Mouse (Mus musculus) liver, embryonic 11.5 days (tissue): ENCODE measurements around the gene Eppin. TPM values are rescaled to one million over a fixed set of nuclear protein-coding genes. Genes with fewer than 3 reads are reported as not detected.

Experiments used
- ATAC-seq: fragments of 200-750 bp; cut with Nextera tagmentation; replicated peaks from 2 replicates; pipeline ENCODE4 v1.8.0; 2017; ENCODE audit warnings: moderate number of reproducible peaks, mild to moderate bottlenecking, moderate TSS enrichment, moderate library complexity; ENCODE audit not compliant: low FRiP score
- DNase-seq: peaks from one replicate; pipeline ENCODE4 v3.0.0-alpha.2; 2017; ENCODE audit warnings: low spot score
- H3K27ac ChIP-seq: fragments of 300-500 bp; sonication (generic); 2 replicates; pipeline ENCODE4 v1.5.1; 2014; ENCODE audit warnings: mild to moderate bottlenecking, low read depth, low read length, control low read depth
- H3K27me3 ChIP-seq: fragments of 300-500 bp; sonication (generic); replicated peaks from 2 replicates; pipeline ENCODE4 v1.6.1; 2014; ENCODE audit warnings: low read length, mixed read lengths; ENCODE audit not compliant: control insufficient read depth, insufficient read depth
- H3K36me3 ChIP-seq: fragments of 300-500 bp; sonication (generic); 2 replicates; pipeline ENCODE4 v1.6.1; 2014; ENCODE audit warnings: mild to moderate bottlenecking, low read length, moderate library complexity, mixed read lengths; ENCODE audit not compliant: control insufficient read depth, insufficient read depth
- H3K4me1 ChIP-seq: fragments of 300-500 bp; sonication (generic); replicated peaks from 2 replicates; pipeline ENCODE4 v1.6.1; 2014; ENCODE audit warnings: low read length, mixed read lengths; ENCODE audit not compliant: control insufficient read depth, insufficient read depth
- H3K4me2 ChIP-seq: fragments of 300-500 bp; sonication (generic); 2 replicates; pipeline ENCODE4 v1.6.1; 2014; ENCODE audit warnings: mild to moderate bottlenecking, control low read depth, moderate library complexity
- H3K4me3 ChIP-seq: fragments of 300-500 bp; sonication (generic); 2 replicates; pipeline ENCODE4 v1.5.1; 2014; ENCODE audit warnings: low read depth, low read length, control low read depth
- H3K9ac ChIP-seq: fragments of 300-500 bp; sonication (generic); 2 replicates; pipeline ENCODE4 v1.6.1; 2014; ENCODE audit warnings: low read depth, low read length, control low read depth
- H3K9me3 ChIP-seq: fragments of 300-500 bp; sonication (generic); 2 replicates; pipeline ENCODE4 v1.6.1; 2016; ENCODE audit warnings: low read length, inconsistent platforms, mixed read lengths; ENCODE audit not compliant: control insufficient read depth
- WGBS: fragments of 180-500 bp; shearing (Covaris S2); extraction: QIAGEN DNeasy Blood & Tissue Kit; methylation state at CpG from one replicate; pipeline ENCODE4 v1.1.7; 2014; 5-methylcytosine and 5-hydroxymethylcytosine counted together
- polyA plus RNA-seq: library from polyadenylated mRNA; unstranded; fragments of >200 nt; fragmentation: Nextera tagmentation; extraction: Ambion mirVana; gene quantifications from 2 replicates; pipeline ENCODE4 v1.2.1, GENCODE M21; 2014

Eppin gene
- polyA plus RNA-seq, 1 experiment from 2014 or later, result not detected

DNA sequence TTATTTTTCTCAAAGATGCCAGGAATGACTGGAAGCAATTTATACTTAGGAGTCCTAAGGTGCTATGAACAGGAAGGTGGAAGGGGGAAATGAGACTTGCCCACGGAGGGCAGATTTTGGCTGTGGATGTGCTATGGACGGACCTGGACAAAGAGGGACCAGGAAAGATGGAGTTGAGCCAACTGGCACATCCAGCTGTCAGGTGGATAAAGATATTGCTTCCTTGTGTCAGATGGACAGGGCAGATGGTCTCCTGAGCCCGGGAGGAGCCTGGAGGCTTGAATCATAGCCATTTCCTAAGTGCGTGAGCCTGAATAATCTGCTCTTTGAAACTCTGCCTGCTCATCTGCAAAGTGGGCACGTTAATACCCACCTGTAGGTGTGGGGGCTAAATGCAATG lies 29.0 kb downstream of the Eppin start:
- DNase-seq (no peak), ATAC-seq (no peak)
- H3K4me1 ChIP-seq, result no peaks in the 10 kb centered on the region
- no peak overlapping the region for H3K4me2 ChIP-seq
- H3K4me3 ChIP-seq, result no peak overlapping the region
- H3K9me3 ChIP-seq, result no peaks in the 10 kb centered on the region
- H3K36me3 ChIP-seq, result no peaks in the 10 kb centered on the region
- WGBS, result 68% methylated on average over 5 of the region's 5 CpGs
- no peak overlapping the region for H3K27ac ChIP-seq
- no peak overlapping the region for H3K9ac ChIP-seq
- peaks cover 27% of the 10 kb centered on the region for H3K27me3 ChIP-seq

DNA sequence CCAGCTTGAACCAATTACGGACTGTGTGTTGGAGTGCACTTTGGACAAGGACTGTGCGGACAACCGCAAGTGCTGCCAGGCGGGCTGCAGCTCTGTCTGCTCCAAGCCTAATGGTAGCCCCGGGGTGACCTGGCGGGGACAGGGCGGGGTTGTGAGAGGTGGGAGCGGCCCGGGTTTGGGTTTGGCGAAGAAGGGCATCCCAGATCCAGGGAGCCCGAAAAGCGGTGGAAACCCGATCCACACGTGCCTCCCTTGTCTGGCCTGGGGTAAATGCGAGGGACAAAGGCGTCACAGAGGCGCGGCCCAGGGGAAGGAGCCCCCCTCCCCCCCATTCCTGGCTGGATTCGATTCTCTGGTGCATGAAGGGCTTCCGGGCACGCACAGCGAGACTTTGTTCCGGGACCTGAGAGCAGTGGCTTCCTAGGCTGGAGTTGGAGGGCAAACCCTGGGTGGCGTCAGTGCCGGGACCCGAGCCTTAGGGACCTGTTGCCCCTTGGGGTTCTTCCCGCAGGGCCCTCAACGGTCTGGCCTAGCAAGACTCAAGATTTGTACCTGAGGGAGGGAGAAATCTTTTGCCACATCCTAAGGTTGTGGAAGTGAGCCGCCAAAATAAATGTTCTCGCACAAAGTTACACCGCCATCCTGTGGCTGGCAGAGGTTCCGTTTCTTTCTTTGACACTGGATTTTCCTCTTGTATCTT lies 29.9 kb downstream of the Eppin start:
- H3K9ac ChIP-seq, result peak overlapping the region; percentile 53
- H3K4me1 ChIP-seq, result peaks cover 4% of the 10 kb centered on the region
- peaks cover 27% of the 10 kb centered on the region for H3K27me3 ChIP-seq
- H3K27ac ChIP-seq, result no peak overlapping the region
- H3K4me2 ChIP-seq, result peak overlapping the region; percentile 71
- 2% methylated on average over 31 of the region's 32 CpGs for WGBS
- H3K36me3 ChIP-seq, result no peaks in the 10 kb centered on the region
- no peak for ATAC-seq
- peak overlapping the region; percentile 41 for H3K4me3 ChIP-seq
- H3K9me3 ChIP-seq, result no peaks in the 10 kb centered on the region
- DNase-seq, result peak; percentile 63

DNA sequence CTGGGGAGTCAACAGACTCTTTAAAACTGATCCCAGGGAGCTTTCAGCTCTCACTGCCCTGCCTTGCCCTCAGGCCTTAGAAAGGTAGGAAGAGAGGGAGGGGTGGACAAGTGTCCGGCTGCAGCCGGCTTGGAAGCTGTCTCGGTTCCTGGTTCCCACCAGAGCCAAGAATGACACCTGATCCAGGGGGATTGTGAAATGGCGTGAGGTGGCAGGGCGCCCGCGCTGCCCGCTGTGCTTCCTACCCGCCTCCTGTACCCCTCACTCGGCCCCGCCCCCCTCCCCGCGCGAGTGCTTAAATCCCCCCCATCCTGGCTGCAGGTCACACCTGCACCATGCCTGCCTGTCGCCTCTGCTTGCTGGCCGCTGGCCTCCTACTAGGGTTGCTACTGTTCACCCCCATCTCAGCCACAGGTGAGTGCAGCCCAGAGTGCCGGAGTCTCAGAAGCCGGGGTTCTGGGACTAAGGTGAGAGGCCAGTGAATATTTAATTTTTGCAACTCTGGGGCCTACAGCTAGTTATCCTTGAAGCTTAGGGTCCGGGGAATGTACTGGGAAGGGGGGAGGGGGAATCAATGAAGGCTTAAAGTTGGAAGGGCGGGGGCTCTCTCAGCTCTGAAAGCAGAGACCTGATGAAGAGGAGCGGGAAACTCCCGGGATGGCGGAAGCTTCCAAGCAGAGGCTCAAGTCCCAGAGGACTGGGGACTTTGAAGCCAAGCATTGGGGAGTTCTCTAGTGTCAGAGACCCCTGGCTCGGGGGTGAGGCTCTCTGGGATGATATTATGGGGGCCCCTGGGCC lies 30.8 kb downstream of the Eppin start, which contains the start of gene Wfdc2:
TSS of gene Wfdc2 (plus strand) at position 23 of the 798 bp plus-strand sequence.
- WGBS, result 13% methylated on average over 24 of the region's 24 CpGs
- H3K9me3 ChIP-seq, result no peaks in the 10 kb centered on the region
- peak within 1 kb of the TSS; percentile 53 for H3K9ac ChIP-seq
- ATAC-seq, result no peak
- DNase-seq, result peak; percentile 38
- no peak within 1 kb of the TSS for H3K27ac ChIP-seq
- no peaks in the 10 kb centered on the region for H3K36me3 ChIP-seq
- H3K4me2 ChIP-seq, result peak within 1 kb of the TSS; percentile 71
- peak within 1 kb of the TSS; percentile 41 for H3K4me3 ChIP-seq
- H3K27me3 ChIP-seq, result peaks cover 27% of the 10 kb centered on the region
- peaks cover 4% of the 10 kb centered on the region for H3K4me1 ChIP-seq

DNA sequence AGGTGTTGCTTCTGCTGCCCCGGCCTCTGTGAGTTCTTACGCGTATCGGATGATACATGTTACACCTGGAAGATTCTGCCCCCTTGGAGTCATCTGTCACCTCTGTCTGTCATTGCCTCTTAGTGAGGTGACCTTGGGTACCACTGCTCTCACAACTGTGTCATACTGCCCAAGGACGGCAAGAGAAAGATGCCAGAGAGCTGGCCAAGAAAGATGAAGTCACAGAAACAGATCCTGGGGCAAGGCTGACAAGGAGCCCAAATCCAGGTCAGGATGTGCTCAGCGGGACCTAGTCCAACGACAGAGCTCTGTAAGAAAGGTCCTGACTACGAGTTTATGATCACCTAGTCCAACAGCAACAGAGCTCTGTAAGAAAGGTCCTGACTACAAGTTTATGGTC lies 33.3 kb downstream of the Eppin start:
- no peak overlapping the region for H3K4me2 ChIP-seq
- WGBS, result 87% methylated on average over 8 of the region's 8 CpGs
- DNase-seq, result no peak

DNA sequence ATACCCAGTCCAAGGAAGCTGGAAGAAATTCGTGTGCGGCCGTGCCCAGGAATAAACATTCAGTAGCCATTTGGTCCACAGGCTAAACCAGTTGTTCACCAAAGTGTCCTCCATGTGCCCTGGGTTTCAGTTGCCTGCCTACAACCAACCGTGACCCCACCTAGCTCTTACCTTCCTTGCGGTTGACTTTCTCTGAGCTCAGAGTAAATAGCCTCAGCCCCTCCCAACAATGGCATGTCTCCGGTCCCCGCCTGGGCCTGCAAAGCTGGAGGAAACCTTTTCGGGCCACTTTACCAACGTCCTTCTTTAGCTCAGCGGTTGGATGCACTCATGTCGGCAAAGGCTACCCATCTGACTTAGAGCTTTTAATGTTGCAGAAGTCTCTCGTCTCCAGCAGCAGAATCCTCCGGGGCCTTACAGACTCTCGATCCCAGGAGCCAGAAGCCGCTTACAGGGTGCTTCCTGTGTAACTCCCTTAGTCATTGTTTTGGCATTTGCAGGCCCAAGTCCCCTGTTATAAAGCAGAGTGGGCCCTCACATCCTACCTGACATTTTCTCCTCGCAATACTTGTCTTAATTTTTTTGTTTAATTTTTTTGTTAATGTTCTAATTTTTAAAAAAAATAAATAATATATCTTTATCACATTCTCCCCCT lies 34.3 kb downstream of the Eppin start:
- H3K4me1 ChIP-seq, result peaks cover 4% of the 10 kb centered on the region
- H3K27me3 ChIP-seq, result peaks cover 24% of the 10 kb centered on the region
- H3K36me3 ChIP-seq, result no peaks in the 10 kb centered on the region
- H3K4me3 ChIP-seq, result no peak overlapping the region
- no peak for ATAC-seq
- no peak overlapping the region for H3K27ac ChIP-seq
- peak; percentile 40 for DNase-seq
- no peaks in the 10 kb centered on the region for H3K9me3 ChIP-seq
- 0 out of 2 replicates have a peak overlapping the region, but pooled peaks have one; percentile 7 for H3K4me2 ChIP-seq
- WGBS, result 31% methylated on average over 16 of the region's 16 CpGs
- H3K9ac ChIP-seq, result peak overlapping the region; percentile 46; the same call in 1 of the 2 replicates

More for the DNA sequence above, 33.3 kb downstream of the Eppin start:
- H3K4me3 ChIP-seq, result no peak overlapping the region
- H3K36me3 ChIP-seq, result no peaks in the 10 kb centered on the region
- H3K9ac ChIP-seq, result no peak overlapping the region
- H3K27ac ChIP-seq, result no peak overlapping the region
- ATAC-seq, result no peak
- H3K27me3 ChIP-seq, result peaks cover 27% of the 10 kb centered on the region
- H3K9me3 ChIP-seq, result no peaks in the 10 kb centered on the region
- peaks cover 4% of the 10 kb centered on the region for H3K4me1 ChIP-seq

DNA sequence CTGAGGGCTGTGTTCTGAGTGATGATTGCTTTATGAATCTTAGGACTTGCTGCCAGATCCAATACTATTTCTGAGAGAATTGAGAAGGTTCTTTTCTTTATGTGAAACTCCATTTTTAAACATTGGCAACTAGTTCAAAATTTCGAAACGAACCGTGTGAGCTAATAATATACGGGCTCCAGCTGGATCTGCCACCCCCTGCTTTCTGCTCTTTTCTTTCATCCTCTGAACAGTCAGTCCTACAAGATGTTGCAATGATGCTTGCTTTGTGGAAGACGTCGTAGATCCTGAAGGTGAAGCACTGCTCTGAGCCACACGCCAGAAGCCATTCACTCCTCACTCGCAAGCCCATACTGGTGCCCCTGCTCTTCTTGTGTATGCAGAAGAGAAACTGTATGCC lies 35.0 kb downstream of the Eppin start:
- no peaks in the 10 kb centered on the region for H3K9me3 ChIP-seq
- H3K4me1 ChIP-seq, result peaks cover 4% of the 10 kb centered on the region
- 80% methylated on average over 8 of the region's 8 CpGs for WGBS
- H3K4me2 ChIP-seq, result no peak overlapping the region
- no peak for DNase-seq
- H3K9ac ChIP-seq, result no peak overlapping the region
- H3K36me3 ChIP-seq, result no peaks in the 10 kb centered on the region
- peaks cover 17% of the 10 kb centered on the region for H3K27me3 ChIP-seq
- H3K4me3 ChIP-seq, result no peak overlapping the region
- no peak for ATAC-seq
- H3K27ac ChIP-seq, result no peak overlapping the region

DNA sequence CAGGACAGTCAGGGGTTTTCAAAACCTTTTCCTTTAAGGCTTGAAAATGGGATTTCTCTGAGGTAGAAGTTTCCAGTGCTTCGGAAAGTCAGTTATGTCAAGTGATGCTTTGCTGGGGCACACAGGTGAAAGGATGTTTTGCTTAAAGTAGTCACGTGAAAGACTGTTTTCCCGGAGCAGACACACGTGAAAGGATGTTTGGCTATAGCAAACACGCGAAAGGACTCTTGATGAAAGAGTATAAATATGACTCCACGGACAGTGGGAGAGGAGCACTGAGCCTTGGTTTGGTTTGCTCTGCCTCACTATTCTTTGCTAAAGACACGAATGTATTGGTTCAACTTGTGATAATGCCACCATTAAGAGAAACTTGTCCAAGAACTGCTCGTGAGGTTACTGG lies 41.9 kb downstream of the Eppin start:
- ATAC-seq, result no peak
- H3K27me3 ChIP-seq, result 0 out of 2 replicates have a peak, but pooled peaks cover 2% of the 10 kb centered on the region
- H3K4me3 ChIP-seq, result no peak overlapping the region
- 88% methylated on average over 9 of the region's 9 CpGs for WGBS
- no peak overlapping the region for H3K27ac ChIP-seq
- H3K9me3 ChIP-seq, result no peaks in the 10 kb centered on the region
- no peak overlapping the region for H3K9ac ChIP-seq
- no peak overlapping the region for H3K4me2 ChIP-seq
- no peak for DNase-seq
- no peaks in the 10 kb centered on the region for H3K4me1 ChIP-seq
- H3K36me3 ChIP-seq, result no peaks in the 10 kb centered on the region

DNA sequence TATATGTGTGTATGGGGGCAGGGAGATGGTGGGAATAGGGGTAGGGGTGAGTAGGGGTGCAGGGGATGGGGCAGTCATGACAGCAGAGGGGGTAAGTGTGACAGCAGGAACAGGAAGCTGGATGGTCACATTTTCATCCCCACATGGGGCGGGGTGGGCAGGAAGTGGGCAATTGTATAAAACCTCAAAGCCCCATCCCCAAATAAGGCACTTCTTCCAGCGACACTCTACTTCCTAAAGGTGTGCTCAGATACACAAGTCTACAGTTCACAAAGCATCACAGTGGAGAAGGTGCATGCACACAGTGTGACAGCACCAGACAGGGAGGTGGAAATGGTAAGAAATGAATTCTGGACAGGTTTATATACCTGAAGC lies 42.5 kb downstream of the Eppin start:
- no peak overlapping the region for H3K4me2 ChIP-seq
- no peak overlapping the region for H3K9ac ChIP-seq
- no peaks in the 10 kb centered on the region for H3K4me1 ChIP-seq
- H3K9me3 ChIP-seq, result no peaks in the 10 kb centered on the region
- ATAC-seq (no peak), DNase-seq (no peak)
- H3K36me3 ChIP-seq, result no peaks in the 10 kb centered on the region
- no peak overlapping the region for H3K4me3 ChIP-seq
- H3K27ac ChIP-seq, result no peak overlapping the region
- H3K27me3 ChIP-seq, result 0 out of 2 replicates have a peak, but pooled peaks cover 2% of the 10 kb centered on the region
- WGBS, result 34% methylated on average over 2 of the region's 2 CpGs
